Mouse (Mus musculus) CD4-positive, CD25-positive, alpha-beta regulatory T cell, adult 9 weeks (primary cell): Measurements from ENCODE around the gene Zfp13. TPM values are rescaled to one million over a fixed set of nuclear protein-coding genes. Genes with fewer than 3 reads are reported as not detected.

Experiments
- polyA plus RNA-seq: library from polyadenylated mRNA; unstranded; fragments of 100-300 nt; shearing (Covaris generic); gene quantifications from one replicate; pipeline ENCODE4 v1.2.1, GENCODE M21; 2017

Gene Zfp13
- not detected for polyA plus RNA-seq

GRCm38 (mm10) chr17:23598582-23599552 lies at the start of gene Zfp13:
TSS of gene Zfp13 (minus strand) at chr17:23599487.

DNA sequence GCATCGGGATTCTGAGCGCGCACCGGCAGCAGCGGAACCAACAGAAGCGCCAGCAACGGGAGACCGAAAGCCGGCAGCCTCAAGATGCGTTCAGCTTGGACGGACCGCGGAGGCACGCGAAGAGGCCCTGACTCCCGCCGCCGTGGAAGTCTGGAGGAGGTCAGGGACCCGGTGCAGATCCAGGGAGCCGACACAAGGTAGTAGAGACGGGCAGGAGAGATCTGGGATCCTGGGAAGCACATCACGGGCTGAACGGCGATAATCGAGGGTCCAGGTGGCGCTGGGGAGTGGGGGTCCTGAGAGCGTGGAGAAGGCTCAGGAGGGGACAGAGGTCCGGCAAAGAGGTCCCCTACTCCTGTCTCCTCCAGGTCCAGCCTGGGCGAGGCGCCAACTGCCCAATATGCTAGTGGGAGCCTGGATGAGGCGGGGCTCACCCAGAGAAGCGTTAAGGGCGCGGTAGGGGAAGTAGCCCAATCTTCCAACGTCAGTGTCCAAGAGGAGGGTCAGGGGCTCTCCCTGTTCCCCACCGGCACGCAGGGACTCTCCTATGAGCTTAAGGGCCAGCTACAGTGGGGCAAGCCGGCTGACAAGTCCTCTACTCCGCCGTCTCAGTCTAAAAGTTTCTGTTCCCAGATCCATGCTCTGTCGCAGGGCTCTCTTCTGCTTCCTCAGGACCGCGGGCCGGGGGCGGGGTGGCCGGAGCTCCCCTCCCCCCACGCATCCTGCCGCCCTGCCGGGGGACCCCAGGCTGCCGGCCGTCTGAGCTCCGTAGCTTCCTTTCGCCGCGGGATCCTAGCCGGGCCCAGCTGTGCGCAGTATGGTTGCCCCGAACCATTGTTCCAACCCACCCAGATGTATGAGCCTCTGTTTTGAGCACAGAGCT lies 45.6 kb upstream of the Zfp13 start, which contains the start of gene Mmp25:
Mmp25 (minus strand) TSS at position 665 of the 883 bp plus-strand sequence.

GRCm38 (mm10) chr17:23600641-23601622 lies 1.6 kb upstream of the Zfp13 start, which contains the start of gene Zscan10:
TSS of gene Zscan10 (plus strand) at chr17:23600856.

DNA sequence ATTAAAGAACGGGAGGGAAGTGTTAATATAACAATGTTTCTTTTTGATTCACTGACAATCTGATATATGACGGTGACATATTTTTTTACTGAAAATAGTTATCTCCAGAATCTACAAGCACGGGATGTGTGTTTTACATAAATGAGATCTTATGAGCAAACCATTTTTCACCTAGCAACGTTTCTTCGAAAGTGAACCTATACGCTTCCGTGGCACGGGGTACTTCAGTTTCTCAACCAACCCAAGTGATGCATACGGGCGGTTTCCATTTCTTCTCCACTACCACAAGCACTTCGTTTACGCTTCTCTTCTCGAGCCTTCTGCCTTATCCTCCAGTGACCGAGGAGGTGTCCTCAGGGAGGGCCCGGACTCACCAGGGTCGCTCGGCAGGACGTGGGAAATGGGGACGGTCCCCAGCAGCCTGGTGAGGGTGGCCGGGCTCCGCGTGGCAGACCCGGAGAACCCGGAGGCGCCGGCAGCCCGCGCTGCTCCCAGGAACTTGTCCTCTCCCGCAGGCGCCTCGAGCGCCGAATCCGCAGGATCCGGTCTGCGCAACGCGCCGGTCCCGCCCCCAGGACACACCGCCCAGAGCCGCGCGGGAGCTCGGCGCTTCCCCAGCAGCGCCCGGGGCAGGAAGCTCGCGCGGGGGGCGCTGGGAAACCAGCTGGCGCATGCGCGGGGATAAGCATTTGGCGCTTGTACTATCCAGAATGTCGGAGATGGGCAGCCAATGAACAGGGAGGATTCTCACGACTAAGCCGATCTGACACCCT lies 35.5 kb downstream of the Zfp13 start, which contains the start of gene Zfp213:
Zfp213 (minus strand) TSS at position 644 of the 773 bp plus-strand sequence.

Other genes with a start within 250 kb of the Zfp13 start
- not detected for gene Vmn2r116, start 214.9 kb downstream of the Zfp13 start, polyA plus RNA-seq
- not detected for gene Vmn2r117, start 119.8 kb downstream of the Zfp13 start, polyA plus RNA-seq
- 12.3 TPM for gene Zfp213, start 35.2 kb downstream of the Zfp13 start, polyA plus RNA-seq
- gene Zscan10, start 1.4 kb upstream of the Zfp13 start, polyA plus RNA-seq: 4.7 TPM
- 0.40 TPM for gene Mmp25, start 45.8 kb upstream of the Zfp13 start, polyA plus RNA-seq
- not detected for gene Bicdl2, start 61.0 kb upstream of the Zfp13 start, polyA plus RNA-seq
- 73.0 TPM for gene Hcfc1r1, start 74.1 kb upstream of the Zfp13 start, polyA plus RNA-seq
- gene Thoc6, start 74.4 kb upstream of the Zfp13 start, polyA plus RNA-seq: 33.0 TPM
- gene Tnfrsf12a, start 78.0 kb upstream of the Zfp13 start, polyA plus RNA-seq: 14.9 TPM
- not detected for gene Cldn6, start 79.8 kb upstream of the Zfp13 start, polyA plus RNA-seq
- not detected for gene Cldn9, start 84.5 kb upstream of the Zfp13 start, polyA plus RNA-seq
- gene 1520401A03Rik, start 123.3 kb upstream of the Zfp13 start, polyA plus RNA-seq: not detected
- gene Pkmyt1, start 126.8 kb upstream of the Zfp13 start, polyA plus RNA-seq: 15.2 TPM
- gene Paqr4, start 141.4 kb upstream of the Zfp13 start, polyA plus RNA-seq: 4.5 TPM
- 5.8 TPM for gene Kremen2, start 146.3 kb upstream of the Zfp13 start, polyA plus RNA-seq
- gene Flywch1, start 172.1 kb upstream of the Zfp13 start, polyA plus RNA-seq: 17.1 TPM
- 5.2 TPM for gene Flywch2, start 186.6 kb upstream of the Zfp13 start, polyA plus RNA-seq
- 338 TPM for gene Srrm2, start 191.0 kb upstream of the Zfp13 start, polyA plus RNA-seq
- gene Elob, start 229.6 kb upstream of the Zfp13 start, polyA plus RNA-seq: 746 TPM
- 1.2 TPM for gene Prss33, start 236.6 kb upstream of the Zfp13 start, polyA plus RNA-seq
- gene Prss32, start 244.4 kb upstream of the Zfp13 start, polyA plus RNA-seq: not detected
- gene Prss41, start 244.7 kb upstream of the Zfp13 start, polyA plus RNA-seq: 5.4 TPM